Mouse (Mus musculus) CH12.LX (cell line): ENCODE measurements at regions not wholly inside any gene's neighbourhood (a gene's known extent, or its start where the extent isn't known, plus 50 kb on each side); places are given as distances from the start of the nearest gene placed in this dataset.

ENCODE experiments used
- CTCF ChIP-seq, 2 experiments: IDR thresholded peaks in 1 of 2; conservative IDR thresholded peaks in 1 of 2; 2 replicates each; pipeline ENCODE4 v1.5.1; 2011 to 2012; ENCODE audit warnings: low read depth in 2 of 2, low read length in 2 of 2, improper control_type of control experiment in 1 of 2, inconsistent platforms in 1 of 2, mild to moderate bottlenecking in 1 of 2, moderate library complexity in 1 of 2
- E2F4 ChIP-seq: IDR thresholded peaks from 2 replicates; pipeline ENCODE4 v1.6.1; 2011; ENCODE audit warnings: low read depth, low read length, improper control_type of control experiment; ENCODE audit not compliant: insufficient replicate concordance
- MAX ChIP-seq: IDR thresholded peaks from 2 replicates; pipeline ENCODE4 v1.6.1; 2011; ENCODE audit warnings: low read length, improper control_type of control experiment
- MEF2A ChIP-seq: IDR thresholded peaks from 2 replicates; pipeline ENCODE4 v1.6.1; 2014; ENCODE audit warnings: low read depth, mild to moderate bottlenecking, inconsistent platforms, low read length, improper control_type of control experiment, borderline replicate concordance
- MYC ChIP-seq: IDR thresholded peaks from 2 replicates; pipeline ENCODE4 v1.6.1; 2011; ENCODE audit warnings: low read depth, mild to moderate bottlenecking, improper control_type of control experiment, low read length
- POLR2A ChIP-seq: IDR thresholded peaks from 2 replicates; pipeline ENCODE4 v1.6.1; 2011; ENCODE audit warnings: low read depth, mild to moderate bottlenecking, improper control_type of control experiment, low read length
- RCOR1 ChIP-seq: conservative IDR thresholded peaks from 2 replicates; pipeline ENCODE4 v1.6.1; 2012; ENCODE audit warnings: low read depth, mild to moderate bottlenecking, inconsistent platforms, low read length, improper control_type of control experiment
- SMC3 ChIP-seq: IDR thresholded peaks from 2 replicates; pipeline ENCODE4 v1.6.1; 2011; ENCODE audit warnings: low read depth, low read length, improper control_type of control experiment

DNA sequence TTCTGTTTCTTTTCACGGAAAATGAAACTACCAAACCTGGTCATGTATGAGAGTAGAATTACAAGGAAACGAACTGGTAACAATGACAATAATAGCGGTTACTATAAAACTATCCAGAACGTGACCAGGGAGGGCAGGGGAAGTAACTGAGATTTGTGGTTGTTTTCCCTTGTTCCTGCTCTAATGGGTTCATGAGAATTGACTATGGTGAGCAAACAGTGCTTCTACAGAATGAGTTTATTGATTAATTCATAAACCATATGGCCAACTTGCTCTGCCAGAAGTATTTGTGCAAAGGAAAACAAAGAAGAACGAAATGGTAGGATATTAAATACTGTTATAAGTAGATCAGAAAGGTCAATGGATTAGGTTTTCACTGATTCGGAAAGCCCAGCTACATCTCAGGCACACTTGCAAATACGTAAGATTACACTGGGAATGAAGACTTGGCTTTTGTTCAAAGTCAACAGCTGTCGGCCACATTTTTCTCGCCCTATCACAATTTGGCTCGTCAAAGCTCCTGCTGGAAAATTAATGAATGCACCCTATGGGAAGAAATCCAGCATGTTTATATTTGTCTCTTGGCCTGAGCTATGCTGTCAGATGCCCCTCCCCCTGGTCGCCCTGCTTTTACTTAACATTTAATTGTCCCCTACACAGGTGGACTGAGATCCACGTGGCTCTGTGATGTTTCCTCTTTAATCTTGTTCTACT is 73.6 kb upstream of the Tent5a start:
- TF ChIP-seq CTCF (conservative IDR thresholded peaks at IDR 0.05 in 1 of 2, IDR thresholded peaks at IDR 0.05 in 1 of 2; ENCODE audit: low read depth in 2 of 2, low read length in 2 of 2) (no peak), RCOR1 (no peak), POLR2A (no peak), SMC3 (no peak), MEF2A (no peak), MAX (no peak), E2F4 (no peak), MYC (no peak)
